Mouse (Mus musculus) layer of hippocampus, adult 8-10 months (tissue): ENCODE data around the gene Osbpl5. TPM values are rescaled to one million over a fixed set of nuclear protein-coding genes. Genes with fewer than 3 reads are reported as not detected.
"Not testable (repeated sequence)": the region's sequence is repeated elsewhere in the genome, so short reads cannot be mapped to it uniquely, and the experiment has no call there.

Experiments used
- DNase-seq, 2 experiments: peaks; one replicate each; pipeline ENCODE4 v3.0.0; 2022; ENCODE audit warnings: low spot score in 2 of 2
- microRNA-seq, 2 experiments: library from miRNA; unstranded; fragments of <30 nt; microRNA quantifications; one replicate each; pipeline ENCODE4 v1.2.0; 2022
- total RNA-seq, 4 experiments: library from RNA; stranded (reverse); gene quantifications; 2 replicates each; pipeline ENCODE4 v1.2.4; 2022

Osbpl5 gene
- total RNA-seq, 4 experiments from 2014 or later, result 20.0 to 24.8 (median 22.7) TPM

- peak; percentile 60 to 71 for DNase-seq
These were observed 107.6 kb downstream of the Osbpl5 start, which contains the start of gene Tnfrsf22 for GRCm38 (mm10) chr7:143649034-143649768. Gene Tnfrsf22, minus strand, starts transcription at chr7:143649661.

- DNase-seq, result not testable (repeated sequence)
These were observed 112.8 kb downstream of the Osbpl5 start for GRCm38 (mm10) chr7:143643949-143644348.

Small RNAs within 50 kb of the gene (microRNA-seq; reads per million reads assigned to microRNA genes)
- gene Gm22064, result 0 reads per million in 2 experiments

Other genes with a start within 250 kb of the Osbpl5 start
- gene Nap1l4, start 207.9 kb downstream of the Osbpl5 start, total RNA-seq, result 100 to 1,000 TPM in 3 of 4 experiments, 10 to 100 TPM in 1; 97.7 to 112 (median 104) TPM
- 10 to 100 TPM; 48.3 to 57.0 (median 53.5) TPM for gene Cars, start 156.9 kb downstream of the Osbpl5 start, total RNA-seq
- gene Tnfrsf26, start 128.3 kb downstream of the Osbpl5 start, total RNA-seq, result under 1 TPM in 2 of 4 experiments, not detected in 2; 0.16 to 0.32 TPM
- gene Tnfrsf22, start 107.3 kb downstream of the Osbpl5 start, total RNA-seq, result 1 to 10 TPM; 1.7 to 2.6 (median 2.2) TPM
- 1 to 10 TPM; 1.3 to 2.7 (median 2.0) TPM for gene Tnfrsf23, start 71.1 kb downstream of the Osbpl5 start, total RNA-seq
- not detected for gene Mrgprg, start 10.0 kb upstream of the Osbpl5 start, total RNA-seq
- gene Mrgpre, start 27.5 kb upstream of the Osbpl5 start, total RNA-seq, result 1 to 10 TPM; 5.2 to 7.3 (median 6.9) TPM
- 10 to 100 TPM in 1 of 4 experiments, 1 to 10 TPM in 3; 6.7 to 12.4 (median 7.3) TPM for gene Nadsyn1, start 65.9 kb upstream of the Osbpl5 start, total RNA-seq
- gene Dhcr7, start 66.2 kb upstream of the Osbpl5 start, total RNA-seq, result 10 to 100 TPM; 42.1 to 48.1 (median 44.7) TPM
- not detected for gene Gm498, start 109.9 kb upstream of the Osbpl5 start, total RNA-seq
- 100 to 1,000 TPM; 100 to 137 (median 119) TPM for gene Shank2, start 244.9 kb upstream of the Osbpl5 start, total RNA-seq